Mouse (Mus musculus) midbrain, embryonic 15.5 days (tissue): Measurements from ENCODE around the gene Mrps18a. TPM values are rescaled to one million over a fixed set of nuclear protein-coding genes. Genes with fewer than 3 reads are reported as not detected.
A peak's percentile ranks its signal among the peaks of the same experiment; 100 is the strongest.

ENCODE experiments used
- ATAC-seq: fragments of 200-750 bp; cut with Nextera tagmentation; replicated peaks from 2 replicates; pipeline ENCODE4 v1.8.0; 2017; ENCODE audit warnings: moderate TSS enrichment
- H3K27ac ChIP-seq: fragments of 300-500 bp; sonication (generic); 2 replicates; pipeline ENCODE4 v1.5.1; 2015; ENCODE audit warnings: mild to moderate bottlenecking, inconsistent platforms
- H3K27me3 ChIP-seq: fragments of 300-500 bp; sonication (generic); replicated peaks from 2 replicates; pipeline ENCODE4 v1.6.1; 2015; ENCODE audit warnings: inconsistent platforms
- H3K36me3 ChIP-seq: fragments of 300-500 bp; sonication (generic); replicated peaks from 2 replicates; pipeline ENCODE4 v1.6.1; 2015; ENCODE audit warnings: inconsistent platforms
- H3K4me1 ChIP-seq: fragments of 300-500 bp; sonication (generic); 2 replicates; pipeline ENCODE4 v1.6.1; 2015; ENCODE audit warnings: inconsistent platforms
- H3K4me2 ChIP-seq: fragments of 300-500 bp; sonication (generic); 2 replicates; pipeline ENCODE4 v1.6.1; 2015; ENCODE audit warnings: inconsistent platforms, mild to moderate bottlenecking, moderate library complexity
- H3K4me3 ChIP-seq: fragments of 300-500 bp; sonication (generic); 2 replicates; pipeline ENCODE4 v1.5.1; 2015; ENCODE audit warnings: mild to moderate bottlenecking, inconsistent platforms
- H3K9ac ChIP-seq: fragments of 300-500 bp; sonication (generic); 2 replicates; pipeline ENCODE4 v1.6.1; 2015; ENCODE audit warnings: mild to moderate bottlenecking, inconsistent platforms
- H3K9me3 ChIP-seq: fragments of 300-500 bp; sonication (generic); 2 replicates; pipeline ENCODE4 v1.6.1; 2016; ENCODE audit warnings: inconsistent platforms
- WGBS: fragments of 180-500 bp; shearing (Covaris S2); methylation state at CpG from one replicate; pipeline ENCODE4 v1.1.7; 2015; ENCODE audit warnings: mixed read lengths; 5-methylcytosine and 5-hydroxymethylcytosine counted together
- polyA plus RNA-seq: library from polyadenylated mRNA; unstranded; fragments of >200 nt; fragmentation: Nextera tagmentation; extraction: Ambion mirVana; gene quantifications from 2 replicates; pipeline ENCODE4 v1.2.1, GENCODE M21; 2015

Mrps18a gene
- polyA plus RNA-seq, 1 experiment from 2014 or later: 147 TPM

DNA sequence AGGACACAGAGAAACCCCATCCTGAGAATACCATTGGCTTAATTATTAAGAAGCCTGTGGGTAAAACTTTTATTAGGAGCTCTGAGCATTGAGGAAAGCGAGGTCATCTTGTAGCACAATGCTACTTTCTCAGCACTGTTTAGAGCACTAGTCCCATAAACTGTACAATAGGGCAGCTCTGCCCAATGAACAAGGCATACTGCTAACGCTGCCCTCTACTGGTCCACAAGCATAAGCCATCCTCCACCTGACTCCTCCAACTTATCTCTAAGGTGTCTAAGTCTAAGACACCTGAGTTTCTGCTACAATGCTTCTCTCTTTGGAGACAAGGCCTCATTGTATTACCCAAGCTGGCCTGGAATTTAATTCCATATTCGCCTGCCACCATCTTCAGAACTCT, 59.8 kb downstream of the Mrps18a start:
- Histone ChIP-seq H3K9me3 (no peaks in the 10 kb centered on the region), H3K4me1 (no peaks in the 10 kb centered on the region), H3K27me3 (no peaks in the 10 kb centered on the region), H3K27ac (no peak overlapping the region), H3K4me2 (no peak overlapping the region), H3K36me3 (peaks cover 49% of the 10 kb centered on the region), H3K9ac (no peak overlapping the region), H3K4me3 (no peak overlapping the region)
- WGBS: 82% methylated on average over 3 of the region's 3 CpGs
- ATAC-seq: peak; percentile 61; the same call in 1 of the 2 replicates

Other genes starting within 250 kb of the Mrps18a start
- 4.0 and 5.4 TPM in 2 replicates for gene Vegfa, start 78.6 kb upstream of the Mrps18a start, polyA plus RNA-seq
- 51.2 and 51.9 TPM in 2 replicates for gene Rsph9, start 33.2 kb downstream of the Mrps18a start, polyA plus RNA-seq
- 21.3 and 24.8 TPM in 2 replicates for gene Mad2l1bp, start 42.6 kb downstream of the Mrps18a start, polyA plus RNA-seq
- 46.2 and 46.3 TPM in 2 replicates for gene Gtpbp2, start 50.0 kb downstream of the Mrps18a start, polyA plus RNA-seq
- 7.4 and 8.2 TPM in 2 replicates for gene Polh, start 91.7 kb downstream of the Mrps18a start, polyA plus RNA-seq
- gene Xpo5, start 91.8 kb downstream of the Mrps18a start, polyA plus RNA-seq: 40.4 and 41.0 TPM in 2 replicates
- gene Polr1c, start 137.1 kb downstream of the Mrps18a start, polyA plus RNA-seq: 71.6 and 78.4 TPM in 2 replicates
- gene Yipf3, start 137.1 kb downstream of the Mrps18a start, polyA plus RNA-seq: 95.2 and 107 TPM in 2 replicates
- gene Lrrc73, start 142.5 kb downstream of the Mrps18a start, polyA plus RNA-seq: 14.7 and 16.6 TPM in 2 replicates
- gene Tjap1, start 172.0 kb downstream of the Mrps18a start, polyA plus RNA-seq: 29.4 and 31.4 TPM in 2 replicates
- gene Dlk2, start 186.4 kb downstream of the Mrps18a start, polyA plus RNA-seq: 22.5 and 23.7 TPM in 2 replicates
- gene Abcc10, start 217.4 kb downstream of the Mrps18a start, polyA plus RNA-seq: 10.7 TPM in 2 replicates